Mouse (Mus musculus): ENCODE measurements around the gene Iffo2.

- TF ChIP-seq POLR2A (IDR thresholded peaks at IDR 0.05; ENCODE audit: borderline replicate concordance, extremely low read depth, insufficient read depth, insufficient read length, poor library complexity, severe bottlenecking) (no peak), CTCF (IDR thresholded peaks at IDR 0.05; ENCODE audit: borderline replicate concordance, extremely low read depth, insufficient read depth, insufficient read length) (no peak)
Measured at GRCm38 (mm10) chr4:139650907-139651306, 120.6 kb downstream of the Iffo2 start.

Data from brain, embryonic 14.5 days (tissue).